Mouse (Mus musculus): ENCODE results near the gene Ksr2. TPM values are rescaled to one million over a fixed set of nuclear protein-coding genes. Genes with fewer than 3 reads are reported as not detected.

The Ksr2 gene
- polyA plus RNA-seq, 1 experiment from 2014 or later: 0.41 TPM

- no peak for ATAC-seq (ENCODE audit: insufficient number of reproducible peaks, insufficient read depth, low FRiP score, low TSS enrichment, low read depth)
- Histone ChIP-seq H3K4me3 (no peak overlapping the region), H3K9ac (no peak overlapping the region), H3K27ac (no peak overlapping the region), H3K4me1 (peaks cover 16% of the 10 kb centered on the region), H3K27me3 (no peaks in the 10 kb centered on the region), H3K9me3 (no peaks in the 10 kb centered on the region), H3K36me3 (no peaks in the 10 kb centered on the region), H3K4me2 (no peak overlapping the region)
- 81% methylated on average over 11 of the region's 11 CpGs for WGBS
These were observed 330.9 kb downstream of the Ksr2 start for GRCm38 (mm10) chr5:117744654-117745178.

- Histone ChIP-seq H3K4me2 (no peak overlapping the region), H3K4me1 (peaks cover 16% of the 10 kb centered on the region), H3K27ac (no peak overlapping the region), H3K36me3 (no peaks in the 10 kb centered on the region), H3K9ac (no peak overlapping the region), H3K27me3 (no peaks in the 10 kb centered on the region), H3K9me3 (no peaks in the 10 kb centered on the region), H3K4me3 (no peak overlapping the region)
- 22% methylated on average over 5 of the region's 5 CpGs for WGBS
- ATAC-seq (ENCODE audit: insufficient number of reproducible peaks, insufficient read depth, low FRiP score, low TSS enrichment, low read depth): no peak
These were observed 335.6 kb downstream of the Ksr2 start for GRCm38 (mm10) chr5:117749353-117749752.

- H3K27me3 ChIP-seq: no peaks in the 10 kb centered on the region
- 40% methylated on average over 12 of the region's 12 CpGs for WGBS
- H3K4me3 ChIP-seq: no peak overlapping the region
- H3K4me2 ChIP-seq: no peak overlapping the region
- no peak for ATAC-seq (ENCODE audit: insufficient number of reproducible peaks, insufficient read depth, low FRiP score, low TSS enrichment, low read depth)
- no peak overlapping the region for H3K27ac ChIP-seq
- no peaks in the 10 kb centered on the region for H3K36me3 ChIP-seq
- H3K9me3 ChIP-seq: no peaks in the 10 kb centered on the region; the same call in 1 of the 2 replicates
- no peaks in the 10 kb centered on the region for H3K4me1 ChIP-seq
- no peak overlapping the region for H3K9ac ChIP-seq
These were observed 344.1 kb downstream of the Ksr2 start for GRCm38 (mm10) chr5:117757696-117758482.

GRCm38 (mm10) chr5:117761181-117761832 is 347.5 kb downstream of the Ksr2 start:
- no peak overlapping the region for H3K27ac ChIP-seq
- ATAC-seq (ENCODE audit: insufficient number of reproducible peaks, insufficient read depth, low FRiP score, low TSS enrichment, low read depth): no peak
- 72% methylated on average over 9 of the region's 9 CpGs for WGBS
- H3K9me3 ChIP-seq: no peaks in the 10 kb centered on the region; the same call in 1 of the 2 replicates
- H3K4me2 ChIP-seq: no peak overlapping the region
- H3K4me3 ChIP-seq: no peak overlapping the region
- no peaks in the 10 kb centered on the region for H3K36me3 ChIP-seq
- H3K4me1 ChIP-seq: no peaks in the 10 kb centered on the region
- H3K9ac ChIP-seq: no peak overlapping the region
- no peaks in the 10 kb centered on the region for H3K27me3 ChIP-seq

GRCm38 (mm10) chr5:117764496-117764895 is 350.7 kb downstream of the Ksr2 start:
- no peak for ATAC-seq (ENCODE audit: insufficient number of reproducible peaks, insufficient read depth, low FRiP score, low TSS enrichment, low read depth)
- no peak overlapping the region for H3K4me2 ChIP-seq
- WGBS: 86% methylated on average over 9 of the region's 9 CpGs
- no peak overlapping the region for H3K9ac ChIP-seq
- no peaks in the 10 kb centered on the region for H3K4me1 ChIP-seq
- no peak overlapping the region for H3K27ac ChIP-seq
- no peaks in the 10 kb centered on the region for H3K27me3 ChIP-seq
- H3K36me3 ChIP-seq: no peaks in the 10 kb centered on the region
- H3K4me3 ChIP-seq: no peak overlapping the region
- H3K9me3 ChIP-seq: no peaks in the 10 kb centered on the region; the same call in 1 of the 2 replicates

- no peak overlapping the region for H3K9ac ChIP-seq
- H3K9me3 ChIP-seq: no peaks in the 10 kb centered on the region
- no peak overlapping the region for H3K4me3 ChIP-seq
- H3K4me1 ChIP-seq: peaks cover 30% of the 10 kb centered on the region
- no peak overlapping the region for H3K27ac ChIP-seq
- no peaks in the 10 kb centered on the region for H3K36me3 ChIP-seq
- no peaks in the 10 kb centered on the region for H3K27me3 ChIP-seq
- H3K4me2 ChIP-seq: no peak overlapping the region
- no peak for ATAC-seq (ENCODE audit: insufficient number of reproducible peaks, insufficient read depth, low FRiP score, low TSS enrichment, low read depth)
- WGBS: 51% methylated on average over 11 of the region's 11 CpGs
These were observed 365.4 kb downstream of the Ksr2 start for GRCm38 (mm10) chr5:117779175-117779574.

- Histone ChIP-seq H3K36me3 (no peaks in the 10 kb centered on the region), H3K4me3 (no peak within 1 kb of the TSS; the same call in 1 of the 2 replicates), H3K4me2 (peak within 1 kb of the TSS; percentile 45), H3K27me3 (no peaks in the 10 kb centered on the region), H3K27ac (peak within 1 kb of the TSS; percentile 81), H3K9ac (peak within 1 kb of the TSS; percentile 21; the same call in 1 of the 2 replicates), H3K9me3 (peaks cover 5% of the 10 kb centered on the region; the same call in 1 of the 2 replicates), H3K4me1 (peaks cover 30% of the 10 kb centered on the region)
- 5% methylated on average over 9 of the region's 10 CpGs for WGBS
- peak; percentile 67 for ATAC-seq (ENCODE audit: insufficient number of reproducible peaks, insufficient read depth, low FRiP score, low TSS enrichment, low read depth)
These were observed 366.9 kb downstream of the Ksr2 start, which contains the start of gene Nos1 for GRCm38 (mm10) chr5:117780681-117781080. Gene Nos1 (plus strand): TSS chr5:117781032.

- H3K27me3 ChIP-seq: no peaks in the 10 kb centered on the region
- peaks cover 5% of the 10 kb centered on the region; the same call in 1 of the 2 replicates for H3K9me3 ChIP-seq
- H3K4me2 ChIP-seq: peak overlapping the region; percentile 45
- WGBS: 42% methylated on average over 6 of the region's 6 CpGs
- no peak for ATAC-seq (ENCODE audit: insufficient number of reproducible peaks, insufficient read depth, low FRiP score, low TSS enrichment, low read depth)
- peak overlapping the region; percentile 81 for H3K27ac ChIP-seq
- H3K36me3 ChIP-seq: no peaks in the 10 kb centered on the region
- H3K4me1 ChIP-seq: peaks cover 30% of the 10 kb centered on the region
- H3K4me3 ChIP-seq: no peak overlapping the region; the same call in 1 of the 2 replicates
- H3K9ac ChIP-seq: peak overlapping the region; percentile 21; the same call in 1 of the 2 replicates
These were observed 367.4 kb downstream of the Ksr2 start for GRCm38 (mm10) chr5:117781178-117781577.

- H3K4me1 ChIP-seq: no peaks in the 10 kb centered on the region
- no peak overlapping the region for H3K4me3 ChIP-seq
- H3K4me2 ChIP-seq: no peak overlapping the region
- no peak overlapping the region for H3K9ac ChIP-seq
- no peak for ATAC-seq (ENCODE audit: insufficient number of reproducible peaks, insufficient read depth, low FRiP score, low TSS enrichment, low read depth)
- no peaks in the 10 kb centered on the region for H3K27me3 ChIP-seq
- 73% methylated on average over 6 of the region's 6 CpGs for WGBS
- H3K36me3 ChIP-seq: no peaks in the 10 kb centered on the region
- peaks cover 3% of the 10 kb centered on the region; the same call in 1 of the 2 replicates for H3K9me3 ChIP-seq
- H3K27ac ChIP-seq: no peak overlapping the region
These were observed 376.3 kb downstream of the Ksr2 start for GRCm38 (mm10) chr5:117790071-117790470.

- Histone ChIP-seq H3K9me3 (no peaks in the 10 kb centered on the region), H3K27ac (no peak overlapping the region), H3K4me3 (no peak overlapping the region), H3K27me3 (no peaks in the 10 kb centered on the region), H3K9ac (no peak overlapping the region), H3K4me1 (no peaks in the 10 kb centered on the region), H3K4me2 (no peak overlapping the region), H3K36me3 (no peaks in the 10 kb centered on the region)
- ATAC-seq (ENCODE audit: insufficient number of reproducible peaks, insufficient read depth, low FRiP score, low TSS enrichment, low read depth): no peak
- 86% methylated on average over 14 of the region's 14 CpGs for WGBS
These were observed 378.1 kb downstream of the Ksr2 start for GRCm38 (mm10) chr5:117791875-117792274.

- Histone ChIP-seq H3K27ac (no peak overlapping the region), H3K9me3 (no peaks in the 10 kb centered on the region), H3K4me1 (peaks cover 15% of the 10 kb centered on the region; the same call in 1 of the 2 replicates), H3K27me3 (no peaks in the 10 kb centered on the region), H3K4me2 (no peak overlapping the region), H3K36me3 (no peaks in the 10 kb centered on the region), H3K9ac (no peak overlapping the region), H3K4me3 (no peak overlapping the region)
- no peak for ATAC-seq (ENCODE audit: insufficient number of reproducible peaks, insufficient read depth, low FRiP score, low TSS enrichment, low read depth)
- 68% methylated on average over 9 of the region's 9 CpGs for WGBS
These were observed 387.0 kb downstream of the Ksr2 start for GRCm38 (mm10) chr5:117800849-117801248.

Measured in embryonic facial prominence, embryonic 13.5 days (tissue).